Mouse (Mus musculus): ENCODE measurements around the gene Fam155a.

Gene Fam155a

DNA sequence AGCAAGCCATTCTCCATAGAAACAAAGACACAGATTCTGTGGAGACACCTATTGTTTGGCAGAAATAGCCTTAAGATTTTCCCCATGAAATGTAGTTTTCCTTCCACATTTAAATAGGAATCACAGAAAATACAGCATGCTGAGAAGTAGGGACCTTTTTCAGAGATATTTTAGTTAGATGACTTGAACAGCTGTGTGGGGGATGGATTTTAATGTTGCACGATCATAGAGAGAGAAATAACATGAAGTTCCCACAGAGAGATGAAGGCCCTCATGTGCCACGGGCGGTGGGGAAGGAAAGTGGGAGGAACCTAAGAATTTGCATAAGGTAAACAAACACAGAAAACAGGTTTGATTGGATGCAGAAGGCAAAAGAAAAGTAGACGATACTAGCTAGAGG is 518.0 kb downstream of the Fam155a start:
- DNase-seq, result no peak

DNA sequence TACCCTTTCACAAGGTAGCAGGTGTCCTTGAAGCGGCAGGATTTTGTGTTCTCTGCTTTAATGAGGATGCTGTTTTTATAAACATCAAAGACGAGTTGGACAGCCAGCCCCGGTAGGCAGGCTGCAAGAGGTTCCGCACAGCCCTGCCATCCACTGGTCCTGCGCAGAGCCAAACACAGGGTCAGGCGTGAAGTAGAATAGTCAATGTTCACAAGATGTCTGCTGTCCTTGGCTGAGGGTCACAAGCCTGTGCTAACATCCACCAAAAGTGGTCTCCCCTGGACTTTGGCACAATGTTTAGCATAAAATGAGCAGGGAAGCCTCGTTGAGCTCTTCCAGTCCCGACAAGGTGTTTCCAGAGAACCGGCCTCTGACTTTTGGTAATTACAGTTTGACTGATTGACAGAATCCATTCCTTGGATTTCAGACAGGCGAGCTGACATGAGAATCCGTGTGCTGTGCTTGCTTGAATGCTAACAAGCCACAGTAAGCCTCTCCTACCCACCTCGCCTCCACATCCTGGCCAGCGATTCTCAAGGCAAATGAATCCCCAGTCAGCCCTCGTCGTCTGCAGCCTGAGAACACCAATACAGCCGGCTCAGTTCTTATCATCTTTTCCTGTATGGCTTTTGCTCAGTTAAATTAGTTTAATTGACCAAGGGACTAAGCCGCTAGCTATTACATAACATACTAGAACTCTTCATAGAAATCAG is 522.7 kb downstream of the Fam155a start:
- no peak for DNase-seq

GRCm38 (mm10) chr8:9245994-9246393 is 525.0 kb downstream of the Fam155a start:
- no peak for DNase-seq

- no peak for DNase-seq
Observed at GRCm38 (mm10) chr8:9240996-9241395, 530.0 kb downstream of the Fam155a start.

DNA sequence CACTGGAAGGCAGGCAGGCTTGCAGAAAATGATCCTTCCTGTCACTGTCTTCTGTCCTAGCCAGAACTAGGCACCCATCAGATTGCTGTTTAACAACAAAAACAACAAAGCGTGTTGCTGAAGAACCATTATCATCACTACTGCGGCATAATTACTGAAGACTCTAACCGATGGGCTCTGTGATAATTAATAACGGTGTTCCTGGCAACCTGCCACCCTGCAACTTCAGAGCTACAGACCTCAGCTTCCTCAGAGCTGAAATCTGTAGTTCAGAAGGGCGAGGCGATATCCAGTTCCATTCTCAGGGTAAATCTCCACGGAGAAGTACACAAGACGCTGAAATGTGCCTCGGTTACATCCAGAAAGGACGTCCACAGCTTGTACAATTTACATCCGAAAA is 531.2 kb downstream of the Fam155a start:
- no peak for DNase-seq

DNA sequence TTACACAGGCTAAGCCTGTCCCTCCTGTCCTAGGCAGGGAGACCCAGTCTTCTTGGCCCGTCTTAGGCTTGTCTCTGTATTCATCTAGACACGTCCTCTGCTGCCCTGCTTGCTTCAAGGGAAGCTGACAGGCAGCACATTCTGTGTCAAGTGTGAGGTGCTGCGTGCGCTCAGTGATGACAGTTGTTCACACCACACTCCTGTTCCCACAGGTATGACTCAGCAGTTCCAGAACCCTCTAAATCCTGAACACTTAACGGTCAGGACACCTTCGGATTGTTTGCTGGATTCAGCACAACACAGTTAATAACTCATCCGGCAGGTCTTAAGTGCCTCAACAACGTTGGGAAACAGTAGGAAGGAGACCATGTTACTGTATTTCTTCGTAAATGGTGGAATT is 532.0 kb downstream of the Fam155a start:
- no peak for DNase-seq

DNA sequence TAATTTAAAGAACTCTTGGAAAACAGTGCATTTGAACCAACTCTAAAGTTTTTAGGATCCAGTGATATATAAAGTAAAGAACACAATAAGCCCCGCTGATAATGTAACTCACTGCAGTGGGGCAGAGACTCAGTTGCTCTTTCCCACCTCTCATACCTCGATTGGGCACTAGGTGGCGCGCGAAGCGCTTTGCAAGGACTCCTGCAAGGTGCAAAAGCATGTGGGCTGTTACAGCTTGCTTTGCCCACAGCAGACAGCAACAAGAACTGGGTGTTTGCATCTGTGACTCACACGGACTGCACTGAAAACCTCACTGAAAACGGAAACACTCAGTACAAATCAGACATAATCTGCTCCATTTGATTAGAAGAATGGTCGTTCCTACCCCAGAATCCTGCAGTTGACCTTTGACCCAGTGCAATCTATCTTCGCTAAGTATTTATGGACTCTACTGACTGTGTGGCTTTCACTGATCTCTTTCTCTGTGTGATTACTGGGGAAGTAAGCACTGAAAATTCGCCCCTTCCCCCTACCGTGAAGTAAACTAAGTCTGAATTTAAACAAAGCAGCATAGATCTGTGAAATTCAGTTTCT is 537.5 kb downstream of the Fam155a start:
- DNase-seq, result peak; percentile 64 to 66

GRCm38 (mm10) chr8:9227779-9228464 is 543.0 kb downstream of the Fam155a start:
- peak; percentile 16 to 28 for DNase-seq

GRCm38 (mm10) chr8:9226767-9227166 is 544.2 kb downstream of the Fam155a start:
- no peak for DNase-seq

GRCm38 (mm10) chr8:9211751-9212150 is 559.2 kb downstream of the Fam155a start:
- DNase-seq, result no peak

GRCm38 (mm10) chr8:9207505-9208051 is 563.4 kb downstream of the Fam155a start:
- DNase-seq, result no peak

DNA sequence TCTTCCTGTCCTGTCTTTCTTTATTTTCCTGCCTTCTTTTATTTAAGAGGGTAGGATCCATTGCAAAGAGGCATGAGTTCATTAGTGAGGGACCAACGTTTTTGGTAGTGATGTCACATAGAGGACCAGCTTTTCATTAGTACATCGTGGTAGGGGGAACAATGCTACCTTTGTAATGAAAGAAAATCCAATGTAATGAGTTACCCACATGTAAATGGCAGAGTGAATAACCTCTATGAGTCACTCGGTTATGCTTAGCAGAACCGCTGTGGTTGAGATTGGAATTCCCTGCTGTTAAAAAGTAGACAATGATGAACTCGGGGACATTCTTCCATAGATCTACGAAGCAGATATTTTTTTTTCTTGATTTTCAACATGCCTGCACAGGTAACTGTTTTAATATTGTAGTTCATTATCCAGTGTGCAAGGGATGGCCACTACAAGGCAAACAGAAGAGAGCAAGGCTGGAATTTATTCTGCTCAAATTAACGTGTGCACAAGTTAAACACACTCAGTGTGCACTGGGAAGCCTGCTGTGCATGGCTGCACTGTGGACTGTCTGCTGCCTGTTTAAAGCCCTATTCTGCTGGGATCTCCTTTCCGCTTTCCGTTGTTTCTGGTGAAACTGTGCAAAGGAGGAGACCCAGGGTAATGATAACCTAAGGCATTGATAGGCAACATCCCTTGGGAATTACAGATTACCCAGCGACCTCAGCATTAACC is 566.5 kb downstream of the Fam155a start:
- no peak for DNase-seq

DNA sequence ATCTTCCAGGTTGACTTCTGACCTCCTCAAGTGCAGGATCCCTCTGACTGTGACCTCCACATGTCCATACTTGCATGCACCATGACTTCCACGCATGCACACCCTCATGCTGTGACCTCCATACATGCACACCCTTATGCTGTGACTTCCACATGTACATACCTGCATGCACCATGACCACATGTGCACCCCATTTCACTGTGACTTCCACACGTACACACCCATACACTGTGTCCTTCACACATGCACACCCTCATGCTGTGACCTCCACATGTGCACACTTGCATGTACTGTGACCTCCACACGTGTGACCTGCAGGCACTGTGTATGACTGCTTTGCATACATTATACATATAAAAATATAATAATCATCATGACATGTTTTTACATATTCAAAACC is 570.9 kb downstream of the Fam155a start:
- DNase-seq, result no peak

DNA sequence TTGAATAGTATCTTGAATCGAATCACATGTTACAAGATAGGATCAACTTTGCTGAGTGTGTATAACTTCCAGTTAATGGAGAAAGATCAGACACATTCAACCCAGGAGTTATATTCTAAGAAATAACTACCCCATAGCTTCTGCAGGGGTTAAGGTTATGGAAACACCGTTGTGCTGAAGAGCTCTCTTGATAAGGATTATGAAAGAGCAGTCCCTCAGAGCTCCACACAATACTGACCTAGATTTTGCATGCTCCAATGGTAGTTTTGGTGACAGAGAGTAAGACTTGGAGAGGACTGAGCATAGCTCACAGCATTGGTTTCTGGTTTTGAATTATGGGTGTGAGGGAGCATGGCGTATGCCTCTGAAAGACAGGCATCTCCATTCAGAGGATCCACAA is 579.3 kb downstream of the Fam155a start:
- DNase-seq, result no peak

DNA sequence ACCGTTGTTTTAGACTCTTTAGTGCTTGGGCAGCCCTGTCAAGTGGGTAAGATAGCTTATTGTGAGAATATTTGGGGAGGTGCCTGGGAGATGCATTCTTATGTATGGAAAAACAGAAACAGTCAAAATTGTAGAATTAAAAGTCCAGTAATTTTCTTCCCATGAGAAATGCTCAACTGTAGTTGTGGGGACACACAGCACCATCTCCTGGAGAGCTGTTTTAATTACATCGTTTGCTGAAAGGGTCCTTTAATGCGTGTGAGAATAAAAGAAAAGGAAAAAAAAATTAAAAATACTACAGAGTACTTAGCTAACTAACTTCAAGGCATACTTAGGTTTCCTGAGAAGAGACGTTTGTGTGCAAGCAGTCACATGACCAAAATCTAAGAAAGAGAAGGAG is 582.3 kb downstream of the Fam155a start:
- DNase-seq, result no peak

DNA sequence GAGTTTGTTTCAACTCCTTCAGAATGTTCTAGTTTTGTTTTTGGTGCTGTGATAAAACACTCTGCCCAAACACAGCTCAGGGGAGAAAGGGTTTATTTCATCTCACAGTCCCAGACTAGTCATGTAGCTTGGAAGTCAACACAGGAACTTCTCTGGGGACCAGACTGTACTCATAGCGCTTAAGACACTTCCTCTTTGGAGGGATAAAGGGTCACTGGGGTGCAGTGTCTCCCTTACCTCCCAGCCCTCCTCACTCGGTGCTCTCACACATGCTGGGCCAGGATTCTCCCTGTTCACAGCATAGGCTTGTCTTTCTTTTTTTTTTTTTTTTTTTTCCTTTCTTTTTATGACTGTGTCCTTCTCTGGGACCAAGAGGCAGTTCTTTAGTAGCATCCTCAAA is 585.8 kb downstream of the Fam155a start:
- DNase-seq, result no peak

DNA sequence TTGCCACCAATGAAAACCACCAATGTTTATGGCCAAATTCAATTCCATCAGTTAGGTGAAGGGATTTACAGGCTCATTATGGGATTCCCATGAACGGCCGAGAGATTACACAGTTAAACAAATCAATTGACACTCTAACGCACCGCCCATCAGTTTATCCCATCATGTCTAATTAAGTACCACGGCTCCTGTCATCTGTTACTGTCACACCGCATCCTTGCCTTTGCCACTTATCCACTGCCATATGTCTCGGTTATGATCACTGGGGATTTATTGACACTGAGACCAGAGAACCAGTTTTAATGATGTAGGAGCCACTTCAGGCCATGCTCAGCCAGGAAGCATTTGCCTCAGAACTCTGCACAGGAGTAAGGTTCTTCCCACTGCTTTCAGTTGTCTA is 588.5 kb downstream of the Fam155a start:
- DNase-seq, result no peak

GRCm38 (mm10) chr8:9180686-9181315 is 590.2 kb downstream of the Fam155a start:
- DNase-seq, result no peak

- DNase-seq, result no peak
Observed at GRCm38 (mm10) chr8:9176974-9177373, 594.0 kb downstream of the Fam155a start.

GRCm38 (mm10) chr8:9174865-9175565 is 595.9 kb downstream of the Fam155a start:
- peak; percentile 6 to 28 for DNase-seq

DNA sequence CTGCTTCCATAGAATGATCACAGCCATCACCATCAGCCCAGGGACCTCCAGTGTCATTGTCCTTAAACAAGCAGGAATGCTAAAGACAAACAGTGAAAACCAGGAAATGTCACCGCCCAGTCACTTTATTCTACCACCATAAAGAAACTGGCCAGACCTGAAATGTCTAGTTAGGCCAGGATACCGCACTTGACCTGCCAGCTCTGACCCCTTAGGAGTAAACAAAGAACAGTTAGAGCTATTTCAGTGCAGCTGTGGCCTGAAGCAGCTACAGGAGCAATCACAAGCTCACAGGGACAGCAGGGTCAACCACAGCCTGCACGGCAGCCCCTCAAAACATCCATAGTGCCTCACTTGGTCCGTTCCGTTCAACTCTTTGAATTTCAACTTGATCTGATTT is 599.1 kb downstream of the Fam155a start:
- DNase-seq, result no peak

- no peak for DNase-seq
Observed at GRCm38 (mm10) chr8:9167995-9168394, 603.0 kb downstream of the Fam155a start.
